Mouse (Mus musculus) midbrain, postnatal 0 days (tissue): ENCODE results near the gene Stc2. TPM values are rescaled to one million over a fixed set of nuclear protein-coding genes. Genes with fewer than 3 reads are reported as not detected.

ENCODE experiments used
- ATAC-seq: fragments of 200-750 bp; cut with Nextera tagmentation; 2 replicates; pipeline ENCODE4 v1.8.0; 2017; ENCODE audit warnings: moderate number of reproducible peaks, mild to moderate bottlenecking, moderate TSS enrichment, moderate library complexity; ENCODE audit not compliant: low FRiP score
- DNase-seq: peaks from one replicate; pipeline ENCODE4 v3.0.0-alpha.2; 2015; ENCODE audit warnings: low spot score
- H3K27ac ChIP-seq: fragments of 300-500 bp; sonication (generic); 2 replicates; pipeline ENCODE4 v1.5.1; 2014; ENCODE audit warnings: low read depth, mild to moderate bottlenecking, low read length, mixed read lengths
- H3K27me3 ChIP-seq: fragments of 300-500 bp; sonication (generic); 2 replicates; pipeline ENCODE4 v1.6.1; 2014; ENCODE audit warnings: low read length, control low read depth, mixed read lengths; ENCODE audit not compliant: insufficient read depth
- H3K36me3 ChIP-seq: fragments of 300-500 bp; sonication (generic); 2 replicates; pipeline ENCODE4 v1.6.1; 2014; ENCODE audit warnings: low read length, control low read depth, mixed read lengths; ENCODE audit not compliant: insufficient read depth
- H3K4me1 ChIP-seq: fragments of 300-500 bp; sonication (generic); 2 replicates; pipeline ENCODE4 v1.6.1; 2014; ENCODE audit warnings: mild to moderate bottlenecking, control low read depth, antibody characterized with exemption, low read length, mixed read lengths; ENCODE audit not compliant: insufficient read depth
- H3K4me2 ChIP-seq: fragments of 300-500 bp; sonication (generic); 2 replicates; pipeline ENCODE4 v1.6.1; 2014; ENCODE audit warnings: low read depth, mild to moderate bottlenecking, low read length, mixed read lengths; ENCODE audit not compliant: poor library complexity, severe bottlenecking
- H3K4me3 ChIP-seq: fragments of 300-500 bp; sonication (generic); 2 replicates; pipeline ENCODE4 v1.5.1; 2014; ENCODE audit warnings: low read depth, mild to moderate bottlenecking, low read length, moderate library complexity
- H3K9ac ChIP-seq: fragments of 300-500 bp; sonication (generic); replicated peaks from 2 replicates; pipeline ENCODE4 v1.6.1; 2014; ENCODE audit warnings: mild to moderate bottlenecking, low read length, moderate library complexity, mixed read lengths; ENCODE audit not compliant: poor library complexity, severe bottlenecking
- H3K9me3 ChIP-seq: fragments of 300-500 bp; sonication (generic); 2 replicates; pipeline ENCODE4 v1.6.1; 2016; ENCODE audit warnings: low read length, control low read depth
- CTCF ChIP-seq: IDR thresholded peaks from 2 replicates; pipeline ENCODE4 v1.5.1; 2016; ENCODE audit warnings: antibody characterized with exemption, mild to moderate bottlenecking
- WGBS: fragments of 180-500 bp; shearing (Covaris S2); extraction: QIAGEN DNeasy Blood & Tissue Kit; methylation state at CpG from one replicate; pipeline ENCODE4 v1.1.7; 2014; 5-methylcytosine and 5-hydroxymethylcytosine counted together
- polyA plus RNA-seq: library from polyadenylated mRNA; unstranded; fragments of >200 nt; fragmentation: Nextera tagmentation; extraction: Ambion mirVana; gene quantifications from 2 replicates; pipeline ENCODE4 v1.2.1, GENCODE M21; 2015
- total RNA-seq: library from RNA; depleted of rRNA; stranded (reverse); fragments of >200 nt; gene quantifications from 2 replicates; pipeline ENCODE4 v1.2.3, GENCODE M21; 2014

Stc2 gene
- total and polyA plus RNA-seq, 2 experiments from 2014 or later: 0.79 to 2.1 TPM

DNA sequence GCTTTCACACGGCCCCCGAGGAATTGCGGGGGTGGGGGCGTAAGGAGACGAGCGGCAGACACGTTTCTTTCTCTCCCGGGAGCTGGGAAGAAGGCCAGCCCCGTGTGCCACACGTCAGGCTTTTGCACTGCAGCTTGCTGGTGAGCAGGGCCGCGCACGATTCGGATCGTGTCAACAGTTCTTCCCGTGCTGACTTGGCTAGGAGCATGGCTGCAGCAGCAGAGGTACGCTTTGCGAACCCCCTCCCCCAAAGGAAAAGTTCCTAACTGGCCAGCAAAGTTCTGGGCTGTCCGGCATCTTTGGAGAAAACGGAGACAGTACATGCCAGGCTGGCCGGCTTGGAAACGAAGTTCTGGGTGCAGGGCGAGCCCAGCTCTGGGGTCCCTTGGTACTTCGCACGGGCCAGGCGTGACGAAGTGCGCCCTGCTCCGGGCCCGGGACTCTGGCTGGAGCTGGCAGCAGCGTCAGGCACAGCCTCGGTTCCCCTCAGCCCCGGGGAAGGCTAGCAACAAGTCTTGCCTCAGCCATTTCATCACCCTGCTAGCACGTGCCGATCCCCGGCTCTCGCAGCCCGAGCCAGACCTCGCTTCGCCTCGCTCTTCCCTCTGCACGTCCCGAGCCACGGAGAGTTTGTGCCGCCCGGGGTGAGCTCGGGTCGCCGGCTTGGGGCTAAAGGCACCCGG is 768 bp downstream of the Stc2 start:
- WGBS: under 1% methylated on average over 48 of the region's 50 CpGs

DNA sequence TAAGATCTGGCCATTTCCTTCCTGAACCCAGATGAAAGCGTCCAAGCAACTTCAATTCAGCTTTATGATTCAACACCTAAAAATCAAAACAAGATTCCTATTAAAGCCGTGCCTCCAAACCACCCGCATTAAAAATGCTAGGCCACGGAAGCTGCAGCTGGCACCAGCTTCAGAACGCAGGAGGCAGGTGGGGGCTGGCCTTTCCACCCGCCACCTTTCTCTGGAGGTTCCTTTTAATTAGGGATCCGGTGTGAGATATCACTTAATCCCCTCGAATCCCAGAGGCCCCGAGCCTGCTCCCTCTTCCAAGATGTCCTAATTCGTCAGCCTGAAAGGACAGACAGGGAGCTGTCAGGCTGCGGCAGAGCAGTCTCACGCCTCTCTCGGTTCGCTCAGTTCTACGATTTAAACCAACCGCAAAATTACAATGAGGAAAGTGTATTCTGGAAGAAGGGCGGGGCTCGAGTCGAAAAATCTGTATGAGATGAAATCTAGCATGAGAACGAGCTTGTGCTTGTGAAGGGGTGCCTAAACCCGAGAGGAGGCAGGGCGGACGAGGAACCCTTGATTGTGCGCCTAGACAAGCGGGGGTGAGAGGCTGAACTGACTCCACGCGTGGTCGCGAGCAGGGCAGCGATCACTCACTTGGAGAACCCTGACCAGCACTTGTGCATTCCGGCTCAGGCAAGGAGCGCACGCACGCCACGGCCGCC is 1.5 kb downstream of the Stc2 start:
- no peak for TF ChIP-seq CTCF
- under 1% methylated on average over 36 of the region's 36 CpGs for WGBS
- peak overlapping the region; percentile 94 for H3K4me2 ChIP-seq
- 0 out of 2 replicates have a peak, but pooled peaks cover 3% of the 10 kb centered on the region for H3K4me1 ChIP-seq
- H3K4me3 ChIP-seq: peak overlapping the region; percentile 60
- DNase-seq: no peak
- H3K9me3 ChIP-seq: no peaks in the 10 kb centered on the region
- H3K9ac ChIP-seq: peak overlapping the region; percentile 51
- no peak overlapping the region for H3K27ac ChIP-seq
- ATAC-seq: peak; percentile 24; the same call in 1 of the 2 replicates
- H3K36me3 ChIP-seq: no peaks in the 10 kb centered on the region
- peaks cover 13% of the 10 kb centered on the region for H3K27me3 ChIP-seq

More for the DNA sequence above, 768 bp downstream of the Stc2 start:
- H3K4me3 ChIP-seq: peak overlapping the region; percentile 60
- 0 out of 2 replicates have a peak, but pooled peaks cover 3% of the 10 kb centered on the region for H3K4me1 ChIP-seq
- no peaks in the 10 kb centered on the region for H3K9me3 ChIP-seq
- H3K4me2 ChIP-seq: peak overlapping the region; percentile 94
- no peaks in the 10 kb centered on the region for H3K36me3 ChIP-seq
- ATAC-seq: peak; percentile 73
- peaks cover 13% of the 10 kb centered on the region for H3K27me3 ChIP-seq
- H3K9ac ChIP-seq: peak overlapping the region; percentile 51
- DNase-seq: peak; percentile 34
- TF ChIP-seq CTCF: no peak
- H3K27ac ChIP-seq: no peak overlapping the region

DNA sequence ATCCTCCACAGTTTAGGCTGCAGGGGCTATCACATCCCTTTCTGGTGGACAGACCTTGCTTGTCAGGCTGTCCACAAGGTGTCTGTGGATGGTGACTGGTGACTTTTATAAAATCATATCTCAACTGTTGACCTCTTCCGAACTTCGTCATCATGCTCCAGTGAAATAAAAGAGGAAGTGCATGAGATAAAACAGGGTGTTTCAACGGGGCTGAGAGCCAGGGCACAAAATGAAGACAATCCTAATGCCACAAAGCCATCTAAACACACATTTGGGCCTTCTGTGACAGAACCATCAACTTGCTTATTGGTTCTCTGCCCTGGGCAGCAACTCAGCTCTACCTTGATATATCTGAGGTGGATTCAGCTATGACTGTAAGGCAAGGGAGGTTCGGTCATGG is 3.0 kb downstream of the Stc2 start:
- H3K27ac ChIP-seq: no peak overlapping the region
- DNase-seq: no peak
- no peak overlapping the region for H3K4me3 ChIP-seq
- no peak for ATAC-seq
- peaks cover 13% of the 10 kb centered on the region for H3K27me3 ChIP-seq
- 0 out of 2 replicates have a peak, but pooled peaks cover 3% of the 10 kb centered on the region for H3K4me1 ChIP-seq
- no peak for TF ChIP-seq CTCF
- no peak overlapping the region for H3K9ac ChIP-seq
- H3K36me3 ChIP-seq: no peaks in the 10 kb centered on the region
- 90% methylated on average over 4 of the region's 4 CpGs for WGBS
- no peak overlapping the region for H3K4me2 ChIP-seq
- no peaks in the 10 kb centered on the region for H3K9me3 ChIP-seq

DNA sequence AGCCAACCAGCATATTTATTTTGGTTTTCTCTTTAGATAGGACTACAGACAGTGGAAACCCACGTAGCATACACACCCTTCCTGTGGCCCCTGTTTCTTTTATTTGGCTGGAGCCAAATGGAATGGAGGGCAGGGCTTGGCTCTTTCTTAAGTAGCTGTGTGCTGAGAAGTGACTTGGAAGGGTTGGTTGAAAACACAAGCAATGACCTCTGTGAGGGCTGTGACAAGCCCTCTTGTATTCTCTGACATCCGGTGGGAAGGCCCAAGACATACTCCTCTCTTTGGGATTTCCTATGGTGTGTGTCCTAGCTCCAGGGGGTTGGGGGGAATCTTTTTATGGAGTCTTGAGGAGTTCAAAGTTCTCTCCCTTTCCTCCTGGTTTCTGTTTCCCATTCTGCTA is 3.5 kb downstream of the Stc2 start:
- Histone ChIP-seq H3K27me3 (peaks cover 11% of the 10 kb centered on the region), H3K9ac (no peak overlapping the region), H3K9me3 (no peaks in the 10 kb centered on the region), H3K4me1 (0 out of 2 replicates have a peak, but pooled peaks cover 3% of the 10 kb centered on the region), H3K4me3 (no peak overlapping the region), H3K4me2 (no peak overlapping the region), H3K27ac (no peak overlapping the region), H3K36me3 (no peaks in the 10 kb centered on the region)
- ATAC-seq (no peak), DNase-seq (no peak)
- TF ChIP-seq CTCF: no peak
- 84% methylated on average over 2 of the region's 2 CpGs for WGBS

DNA sequence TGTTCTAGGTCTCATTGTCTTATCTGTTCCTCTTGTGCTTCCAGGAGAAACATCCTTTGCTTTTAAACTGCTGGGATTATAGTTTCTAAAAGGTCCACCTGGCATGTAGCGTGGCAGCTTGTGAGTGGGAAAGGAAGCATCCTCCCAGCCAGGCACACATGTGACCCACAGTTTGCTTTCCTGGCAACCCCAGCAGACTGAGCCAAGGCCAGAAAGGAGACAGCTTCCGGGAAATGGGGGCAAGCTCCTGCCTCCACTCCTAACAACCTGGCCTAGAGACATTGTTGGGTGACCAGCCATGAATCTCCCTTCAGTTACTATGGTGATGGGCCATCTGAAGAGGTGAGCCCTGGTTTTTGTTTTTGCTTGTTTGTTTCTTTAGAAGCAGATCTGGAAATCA is 3.9 kb downstream of the Stc2 start:
- DNase-seq (no peak), ATAC-seq (no peak)
- Histone ChIP-seq H3K9ac (no peak overlapping the region), H3K27ac (no peak overlapping the region), H3K4me2 (no peak overlapping the region), H3K4me1 (0 out of 2 replicates have a peak, but pooled peaks cover 1% of the 10 kb centered on the region), H3K4me3 (no peak overlapping the region), H3K27me3 (peaks cover 6% of the 10 kb centered on the region), H3K9me3 (no peaks in the 10 kb centered on the region), H3K36me3 (no peaks in the 10 kb centered on the region)
- 91% methylated on average over 2 of the region's 2 CpGs for WGBS
- no peak for TF ChIP-seq CTCF

DNA sequence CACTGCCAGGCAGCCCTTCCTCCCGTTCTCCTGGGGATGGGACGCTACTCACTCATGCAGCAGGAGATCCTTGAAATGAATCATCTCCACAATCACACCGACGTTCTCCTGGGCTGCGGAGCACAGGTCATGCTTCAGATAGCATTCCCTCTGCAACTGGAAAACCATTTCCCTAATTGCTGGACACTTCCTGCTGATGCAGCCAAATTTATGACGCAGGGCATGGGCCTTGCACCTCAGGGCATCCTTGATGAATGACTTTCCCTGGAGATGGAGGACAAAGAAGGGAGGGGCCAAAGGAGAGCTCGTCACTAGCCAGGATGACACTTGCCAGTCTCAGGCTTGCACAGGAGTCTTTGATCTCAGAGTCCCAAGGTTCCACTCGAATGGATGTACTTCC is 4.6 kb downstream of the Stc2 start:
- Histone ChIP-seq H3K4me1 (no peaks in the 10 kb centered on the region), H3K27me3 (no peaks in the 10 kb centered on the region; the same call in 1 of the 2 replicates), H3K27ac (no peak overlapping the region), H3K9ac (no peak overlapping the region), H3K9me3 (no peaks in the 10 kb centered on the region), H3K4me2 (no peak overlapping the region), H3K4me3 (no peak overlapping the region), H3K36me3 (no peaks in the 10 kb centered on the region)
- WGBS: 85% methylated on average over 8 of the region's 8 CpGs
- no peak for ATAC-seq
- no peak for TF ChIP-seq CTCF
- no peak for DNase-seq
